Mouse (Mus musculus) midbrain, postnatal 0 days (tissue): ENCODE data around the gene Qk. TPM values are rescaled to one million over a fixed set of nuclear protein-coding genes. Genes with fewer than 3 reads are reported as not detected.
A peak's percentile ranks its signal among the peaks of the same experiment; 100 is the strongest.

Experiments
- ATAC-seq: fragments of 200-750 bp; cut with Nextera tagmentation; 2 replicates; pipeline ENCODE4 v1.8.0; 2017; ENCODE audit warnings: moderate number of reproducible peaks, mild to moderate bottlenecking, moderate TSS enrichment, moderate library complexity; ENCODE audit not compliant: low FRiP score
- DNase-seq: peaks from one replicate; pipeline ENCODE4 v3.0.0-alpha.2; 2015; ENCODE audit warnings: low spot score
- H3K27ac ChIP-seq: fragments of 300-500 bp; sonication (generic); 2 replicates; pipeline ENCODE4 v1.5.1; 2014; ENCODE audit warnings: low read depth, mild to moderate bottlenecking, low read length, mixed read lengths
- H3K27me3 ChIP-seq: fragments of 300-500 bp; sonication (generic); 2 replicates; pipeline ENCODE4 v1.6.1; 2014; ENCODE audit warnings: low read length, control low read depth, mixed read lengths; ENCODE audit not compliant: insufficient read depth
- H3K36me3 ChIP-seq: fragments of 300-500 bp; sonication (generic); 2 replicates; pipeline ENCODE4 v1.6.1; 2014; ENCODE audit warnings: low read length, control low read depth, mixed read lengths; ENCODE audit not compliant: insufficient read depth
- H3K4me1 ChIP-seq: fragments of 300-500 bp; sonication (generic); 2 replicates; pipeline ENCODE4 v1.6.1; 2014; ENCODE audit warnings: mild to moderate bottlenecking, control low read depth, antibody characterized with exemption, low read length, mixed read lengths; ENCODE audit not compliant: insufficient read depth
- H3K4me2 ChIP-seq: fragments of 300-500 bp; sonication (generic); 2 replicates; pipeline ENCODE4 v1.6.1; 2014; ENCODE audit warnings: low read depth, mild to moderate bottlenecking, low read length, mixed read lengths; ENCODE audit not compliant: poor library complexity, severe bottlenecking
- H3K4me3 ChIP-seq: fragments of 300-500 bp; sonication (generic); 2 replicates; pipeline ENCODE4 v1.5.1; 2014; ENCODE audit warnings: low read depth, mild to moderate bottlenecking, low read length, moderate library complexity
- H3K9ac ChIP-seq: fragments of 300-500 bp; sonication (generic); replicated peaks from 2 replicates; pipeline ENCODE4 v1.6.1; 2014; ENCODE audit warnings: mild to moderate bottlenecking, low read length, moderate library complexity, mixed read lengths; ENCODE audit not compliant: poor library complexity, severe bottlenecking
- H3K9me3 ChIP-seq: fragments of 300-500 bp; sonication (generic); 2 replicates; pipeline ENCODE4 v1.6.1; 2016; ENCODE audit warnings: low read length, control low read depth
- CTCF ChIP-seq: IDR thresholded peaks from 2 replicates; pipeline ENCODE4 v1.5.1; 2016; ENCODE audit warnings: antibody characterized with exemption, mild to moderate bottlenecking
- WGBS: fragments of 180-500 bp; shearing (Covaris S2); extraction: QIAGEN DNeasy Blood & Tissue Kit; methylation state at CpG from one replicate; pipeline ENCODE4 v1.1.7; 2014; 5-methylcytosine and 5-hydroxymethylcytosine counted together
- polyA plus RNA-seq: library from polyadenylated mRNA; unstranded; fragments of >200 nt; fragmentation: Nextera tagmentation; extraction: Ambion mirVana; gene quantifications from 2 replicates; pipeline ENCODE4 v1.2.1, GENCODE M21; 2015
- total RNA-seq: library from RNA; depleted of rRNA; stranded (reverse); fragments of >200 nt; gene quantifications from 2 replicates; pipeline ENCODE4 v1.2.3, GENCODE M21; 2014

Gene Qk
- total and polyA plus RNA-seq, 2 experiments from 2014 or later = 47.4 to 297 TPM

DNA sequence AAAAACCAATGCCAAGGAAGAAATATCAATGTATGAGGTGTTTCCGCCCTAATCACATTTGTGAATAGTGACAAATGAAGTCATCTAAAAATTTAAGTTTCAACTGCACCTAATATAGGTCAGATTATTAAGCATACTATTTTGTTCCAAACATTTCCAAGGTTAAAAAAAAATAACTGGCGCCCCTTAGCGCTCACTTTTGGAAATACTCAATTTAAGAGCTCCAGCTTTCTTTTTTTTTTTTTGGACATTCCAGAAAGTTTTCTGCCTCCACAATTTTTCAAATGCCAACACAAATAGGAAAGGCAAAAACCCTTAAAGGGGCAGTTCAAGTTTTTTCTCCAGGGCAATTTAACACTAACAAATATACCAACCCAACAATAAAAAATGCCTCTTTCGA is 2.5 kb downstream of the Qk start:
- Histone ChIP-seq H3K9me3 (no peaks in the 10 kb centered on the region), H3K4me1 (peaks cover 12% of the 10 kb centered on the region), H3K9ac (peak overlapping the region; percentile 96; the same call in 1 of the 2 replicates), H3K27me3 (no peaks in the 10 kb centered on the region), H3K4me3 (peak overlapping the region; percentile 89), H3K27ac (peak overlapping the region; percentile 97), H3K36me3 (no peaks in the 10 kb centered on the region), H3K4me2 (peak overlapping the region; percentile 52)
- DNase-seq (peak; percentile 88), ATAC-seq (no peak)
- peak; percentile 69 for TF ChIP-seq CTCF
- under 1% methylated on average over 4 of the region's 4 CpGs for WGBS

- Histone ChIP-seq H3K27ac (peak overlapping the region; percentile 62; the same call in 1 of the 2 replicates), H3K36me3 (no peaks in the 10 kb centered on the region), H3K9ac (peak overlapping the region; percentile 55), H3K4me3 (peak overlapping the region; percentile 89), H3K9me3 (no peaks in the 10 kb centered on the region), H3K4me2 (peak overlapping the region; percentile 52), H3K27me3 (no peaks in the 10 kb centered on the region), H3K4me1 (peaks cover 6% of the 10 kb centered on the region; the same call in 1 of the 2 replicates)
- DNase-seq = no peak
- no peak for ATAC-seq
- 0% methylated on average over 1 of the region's 1 CpGs for WGBS
- no peak for TF ChIP-seq CTCF
These were observed 3.2 kb downstream of the Qk start for GRCm38 (mm10) chr17:10316446-10316845.

- 71% methylated on average over 1 of the region's 1 CpGs for WGBS
- Histone ChIP-seq H3K36me3 (no peaks in the 10 kb centered on the region), H3K4me1 (peaks cover 3% of the 10 kb centered on the region; the same call in 1 of the 2 replicates), H3K9ac (no peak overlapping the region), H3K4me2 (peak overlapping the region; percentile 39; the same call in 1 of the 2 replicates), H3K27me3 (no peaks in the 10 kb centered on the region), H3K4me3 (no peak overlapping the region), H3K9me3 (no peaks in the 10 kb centered on the region), H3K27ac (no peak overlapping the region)
- no peak for TF ChIP-seq CTCF
- ATAC-seq = no peak
- DNase-seq = no peak
These were observed 9.6 kb downstream of the Qk start for GRCm38 (mm10) chr17:10310046-10310445.

DNA sequence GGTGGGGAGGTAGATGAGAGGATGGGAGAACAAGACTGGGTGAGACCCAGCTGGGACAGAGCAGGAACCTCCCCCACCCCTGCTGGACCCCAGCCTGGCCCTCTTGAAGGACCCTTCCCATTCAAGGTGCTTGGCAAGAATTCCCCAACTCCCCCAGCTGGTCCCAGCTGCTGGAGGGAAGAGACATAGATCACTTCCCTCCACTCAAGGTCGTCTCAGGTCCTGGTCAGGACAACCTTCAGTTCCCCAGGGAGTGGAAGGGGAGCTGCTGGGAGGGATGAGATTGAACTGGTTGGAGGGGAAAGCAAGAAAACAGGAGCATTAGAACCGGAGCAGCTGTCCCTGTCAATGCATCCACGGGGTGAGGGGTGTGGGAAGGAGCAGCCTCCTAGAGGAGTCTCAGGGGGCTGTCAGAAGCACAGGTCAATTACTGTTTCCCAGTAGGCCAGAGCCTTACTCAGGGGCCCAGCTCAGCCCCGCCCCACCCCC is 10.5 kb downstream of the Qk start:
- Histone ChIP-seq H3K9me3 (no peaks in the 10 kb centered on the region), H3K4me1 (peaks cover 3% of the 10 kb centered on the region; the same call in 1 of the 2 replicates), H3K27ac (peak overlapping the region; percentile 6; the same call in 1 of the 2 replicates), H3K9ac (no peak overlapping the region), H3K4me2 (peak overlapping the region; percentile 41), H3K36me3 (no peaks in the 10 kb centered on the region), H3K27me3 (no peaks in the 10 kb centered on the region), H3K4me3 (peak overlapping the region; percentile 8; the same call in 1 of the 2 replicates)
- no peak for ATAC-seq
- peak; percentile 36 for DNase-seq
- 26% methylated on average over 4 of the region's 4 CpGs for WGBS
- TF ChIP-seq CTCF = no peak

- peak; percentile 64 for DNase-seq
- H3K27ac ChIP-seq = no peak overlapping the region
These were observed 13.2 kb downstream of the Qk start for GRCm38 (mm10) chr17:10306424-10306823.

GRCm38 (mm10) chr17:10304001-10304400 is 15.7 kb downstream of the Qk start:
- DNase-seq = no peak
- ATAC-seq = no peak
- H3K9ac ChIP-seq = no peak overlapping the region
- no peaks in the 10 kb centered on the region for H3K27me3 ChIP-seq
- no peak for TF ChIP-seq CTCF
- H3K9me3 ChIP-seq = no peaks in the 10 kb centered on the region
- no peaks in the 10 kb centered on the region for H3K4me1 ChIP-seq
- peak overlapping the region; percentile 24; the same call in 1 of the 2 replicates for H3K4me2 ChIP-seq
- no peak overlapping the region for H3K27ac ChIP-seq
- no peaks in the 10 kb centered on the region for H3K36me3 ChIP-seq
- H3K4me3 ChIP-seq = no peak overlapping the region

More at GRCm38 (mm10) chr17:10306424-10306823, 13.2 kb downstream of the Qk start:
- Histone ChIP-seq H3K4me2 (0 out of 2 replicates have a peak overlapping the region, but pooled peaks have one; percentile 9), H3K9ac (no peak overlapping the region), H3K4me1 (no peaks in the 10 kb centered on the region), H3K36me3 (no peaks in the 10 kb centered on the region), H3K9me3 (no peaks in the 10 kb centered on the region), H3K4me3 (no peak overlapping the region), H3K27me3 (no peaks in the 10 kb centered on the region)
- peak; percentile 70 for TF ChIP-seq CTCF
- ATAC-seq = no peak
- 29% methylated on average over 2 of the region's 2 CpGs for WGBS
